Mouse (Mus musculus) granulocyte monocyte progenitor cell, adult 5-6 weeks (primary cell): Measurements from ENCODE around the gene Tatdn2. TPM values are rescaled to one million over a fixed set of nuclear protein-coding genes. Genes with fewer than 3 reads are reported as not detected.
"Not testable (repeated sequence)": the region's sequence is repeated elsewhere in the genome, so short reads cannot be mapped to it uniquely, and the experiment has no call there.

ENCODE experiments used
- ATAC-seq: replicated peaks from 2 replicates; pipeline ENCODE4 v1.8.0; 2016; ENCODE audit warnings: mild to moderate bottlenecking, moderate TSS enrichment, inconsistent platforms; ENCODE audit not compliant: poor library complexity, severe bottlenecking
- total RNA-seq, 2 experiments: library from RNA; stranded (forward) in 1 of 2; stranded (reverse) in 1 of 2; fragments of 200-712, 200-1000 nt in 1 of 2; fragments of >200 nt in 1 of 2; fragmentation: Nextera tagmentation in 1 of 2; gene quantifications; 2 replicates each; pipeline ENCODE4 v1.2.3; 2014 to 2017

Tatdn2 gene
- total RNA-seq, 2 experiments from 2014 or later, result 43.1 to 115 TPM

GRCm38 (mm10) chr6:113668287-113669154 lies 28.3 kb upstream of the Tatdn2 start:
- ATAC-seq, result peak; percentile 85

- peak; percentile 14; the same call in 1 of the 2 replicates for ATAC-seq
These were observed 27.0 kb upstream of the Tatdn2 start for GRCm38 (mm10) chr6:113669821-113670220.

- not testable (repeated sequence) for ATAC-seq
These were observed 24.8 kb upstream of the Tatdn2 start for GRCm38 (mm10) chr6:113672029-113672428.

GRCm38 (mm10) chr6:113672989-113673388 lies 23.9 kb upstream of the Tatdn2 start:
- no peak for ATAC-seq

GRCm38 (mm10) chr6:113675234-113675633 lies 21.6 kb upstream of the Tatdn2 start:
- ATAC-seq, result no peak

- no peak for ATAC-seq
These were observed 20.9 kb upstream of the Tatdn2 start for GRCm38 (mm10) chr6:113675991-113676390.

- peak; percentile 78 for ATAC-seq
These were observed 19.6 kb upstream of the Tatdn2 start for GRCm38 (mm10) chr6:113677070-113677734.

- ATAC-seq, result no peak
These were observed 18.4 kb upstream of the Tatdn2 start for GRCm38 (mm10) chr6:113678246-113679012.

- ATAC-seq, result peak; percentile 51
These were observed 16.8 kb upstream of the Tatdn2 start for GRCm38 (mm10) chr6:113679993-113680566.

GRCm38 (mm10) chr6:113681271-113681670 lies 15.6 kb upstream of the Tatdn2 start:
- ATAC-seq, result peak; percentile 77

GRCm38 (mm10) chr6:113683081-113683825 lies 13.6 kb upstream of the Tatdn2 start:
- no peak for ATAC-seq

- no peak for ATAC-seq
These were observed 10.2 kb upstream of the Tatdn2 start for GRCm38 (mm10) chr6:113686551-113687125.

- no peak for ATAC-seq
These were observed 6.8 kb upstream of the Tatdn2 start for GRCm38 (mm10) chr6:113690008-113690399.

- peak; percentile 6 for ATAC-seq
These were observed 6.3 kb upstream of the Tatdn2 start for GRCm38 (mm10) chr6:113690400-113691083.

- ATAC-seq, result peak; percentile 70
These were observed 5.8 kb upstream of the Tatdn2 start for GRCm38 (mm10) chr6:113691084-113691462.

- peak; percentile 36 for ATAC-seq
These were observed 4.2 kb upstream of the Tatdn2 start for GRCm38 (mm10) chr6:113692661-113693133.

- ATAC-seq, result no peak
These were observed 3.5 kb upstream of the Tatdn2 start for GRCm38 (mm10) chr6:113693377-113693776.

- no peak for ATAC-seq
These were observed 1.6 kb upstream of the Tatdn2 start for GRCm38 (mm10) chr6:113695203-113695602.
